Mouse (Mus musculus): Measurements from ENCODE around the gene Upk1b. TPM values are rescaled to one million over a fixed set of nuclear protein-coding genes. Genes with fewer than 3 reads are reported as not detected.
A peak's percentile ranks its signal among the peaks of the same experiment; 100 is the strongest.

The Upk1b gene
- polyA plus RNA-seq, 1 experiment from 2014 or later: 2.6 TPM

DNA sequence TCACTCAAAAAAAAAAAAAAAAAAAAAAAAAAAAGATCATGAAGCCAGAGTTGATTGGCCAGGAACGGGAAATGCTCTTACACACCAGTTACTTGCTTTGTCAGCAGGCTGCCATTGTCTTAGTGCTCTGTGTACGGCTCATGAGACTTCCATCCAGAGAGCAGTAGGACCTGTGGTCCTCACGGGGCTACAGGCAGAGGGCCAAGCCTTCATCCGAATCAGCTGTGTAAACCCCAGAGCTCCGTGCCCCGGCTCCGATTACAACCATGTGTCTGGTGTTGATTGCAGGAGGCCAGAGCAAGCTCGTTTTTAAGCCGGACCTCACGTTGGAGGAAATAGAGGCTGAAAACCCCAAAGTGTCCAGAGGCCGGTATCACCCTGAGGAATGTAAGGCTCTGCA lies 46.5 kb downstream of the Upk1b start:
- no peak for ATAC-seq
- no peaks in the 10 kb centered on the region for H3K27me3 ChIP-seq (ENCODE audit: insufficient read depth, low read length)
- DNase-seq: no peak

DNA sequence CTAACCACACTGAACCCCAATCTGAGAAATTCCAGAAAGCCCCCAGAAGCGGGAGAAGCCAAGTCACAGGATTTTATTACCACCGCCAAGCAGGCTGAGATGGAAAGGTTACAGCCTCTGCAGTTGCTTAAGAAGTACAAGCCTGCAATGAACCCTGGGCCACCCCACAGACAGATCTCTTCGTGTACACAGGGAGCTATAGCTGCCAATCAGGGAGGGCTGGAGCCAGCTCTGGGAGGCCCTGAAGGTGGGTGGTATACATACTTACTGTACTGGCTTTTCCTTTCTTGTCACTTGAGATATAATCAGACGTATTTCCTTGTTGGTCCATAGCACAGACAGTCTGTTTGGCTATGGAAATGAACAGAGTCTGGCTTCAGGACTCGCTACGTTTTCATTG lies 49.3 kb downstream of the Upk1b start:
- 0 out of 2 replicates have a peak, but pooled peaks cover 5% of the 10 kb centered on the region for H3K27me3 ChIP-seq (ENCODE audit: insufficient read depth, low read length)
- no peak overlapping the region for H3K27ac ChIP-seq (ENCODE audit: low read depth)
- H3K36me3 ChIP-seq (replicated peaks; ENCODE audit: insufficient read depth, low read length): no peaks in the 10 kb centered on the region
- no peaks in the 10 kb centered on the region for H3K9me3 ChIP-seq (ENCODE audit: low read length)
- H3K4me2 ChIP-seq (ENCODE audit: low read depth, low read length): no peak overlapping the region
- ATAC-seq (no peak), DNase-seq (peak; percentile 7)
- H3K4me3 ChIP-seq (ENCODE audit: low read depth, low read length): no peak overlapping the region
- no peak overlapping the region for H3K9ac ChIP-seq (replicated peaks)
- TF ChIP-seq EP300 (IDR thresholded peaks at IDR 0.05; ENCODE audit: low read depth) (no peak), CTCF (IDR thresholded peaks at IDR 0.05; ENCODE audit: low read depth) (no peak)
- WGBS (ENCODE audit: insufficient replicate concordance): 67% methylated on average over 6 of the region's 6 CpGs
- H3K4me1 ChIP-seq (ENCODE audit: insufficient read depth): peaks cover 5% of the 10 kb centered on the region; the same call in 1 of the 2 replicates

More for the DNA sequence above, 46.5 kb downstream of the Upk1b start:
- Histone ChIP-seq H3K4me1 (ENCODE audit: insufficient read depth) (peaks cover 5% of the 10 kb centered on the region; the same call in 1 of the 2 replicates), H3K9ac (replicated peaks) (no peak overlapping the region), H3K9me3 (ENCODE audit: low read length) (no peaks in the 10 kb centered on the region), H3K4me2 (ENCODE audit: low read depth, low read length) (peak overlapping the region; percentile 19; the same call in 1 of the 2 replicates), H3K4me3 (ENCODE audit: low read depth, low read length) (no peak overlapping the region), H3K36me3 (replicated peaks; ENCODE audit: insufficient read depth, low read length) (no peaks in the 10 kb centered on the region), H3K27ac (ENCODE audit: low read depth) (no peak overlapping the region)
- no peak for TF ChIP-seq CTCF (IDR thresholded peaks at IDR 0.05; ENCODE audit: low read depth)
- TF ChIP-seq EP300 (IDR thresholded peaks at IDR 0.05; ENCODE audit: low read depth): no peak
- WGBS (ENCODE audit: insufficient replicate concordance): 74% methylated on average over 11 of the region's 11 CpGs

DNA sequence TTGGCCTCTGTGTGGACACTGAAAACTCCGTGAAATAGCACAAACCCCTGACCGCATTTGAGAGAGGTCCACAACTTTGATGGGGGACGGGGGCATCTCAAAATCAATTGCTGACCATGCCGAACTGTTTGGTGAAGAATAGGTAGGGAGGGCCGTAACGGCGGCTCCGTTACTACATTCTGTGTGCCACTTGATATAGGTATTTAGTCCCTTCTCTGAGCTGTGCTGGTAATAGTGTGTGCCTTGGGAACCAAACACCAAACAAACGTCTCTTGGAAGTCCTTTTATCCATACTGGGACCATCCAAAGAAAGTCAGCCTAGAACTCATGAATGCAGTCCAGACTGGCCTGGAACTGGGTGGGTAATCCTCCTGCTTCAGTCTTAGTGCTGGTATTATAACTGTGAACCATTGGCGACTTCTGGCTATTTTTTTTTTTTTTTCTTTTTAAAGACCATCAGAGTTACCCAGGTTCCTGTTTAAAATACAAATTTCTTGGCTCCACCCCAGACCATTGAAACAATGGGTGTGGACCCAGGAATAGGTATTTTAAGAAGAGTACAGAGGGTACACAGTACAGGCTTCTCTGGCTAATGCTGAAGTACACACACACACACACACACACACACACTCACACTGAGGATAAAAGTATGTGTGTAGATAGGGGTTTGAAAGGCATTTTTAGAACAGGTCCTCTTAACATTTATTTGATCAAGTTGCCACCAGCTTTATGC lies 56.0 kb downstream of the Upk1b start:
- Histone ChIP-seq H3K4me3 (ENCODE audit: low read depth, low read length) (no peak overlapping the region), H3K9me3 (ENCODE audit: low read length) (no peaks in the 10 kb centered on the region), H3K9ac (replicated peaks) (no peak overlapping the region), H3K4me1 (ENCODE audit: insufficient read depth) (no peaks in the 10 kb centered on the region), H3K27me3 (ENCODE audit: insufficient read depth, low read length) (peaks cover 22% of the 10 kb centered on the region), H3K36me3 (replicated peaks; ENCODE audit: insufficient read depth, low read length) (no peaks in the 10 kb centered on the region), H3K27ac (ENCODE audit: low read depth) (no peak overlapping the region), H3K4me2 (ENCODE audit: low read depth, low read length) (no peak overlapping the region)
- TF ChIP-seq EP300 (IDR thresholded peaks at IDR 0.05; ENCODE audit: low read depth): no peak
- no peak for TF ChIP-seq CTCF (IDR thresholded peaks at IDR 0.05; ENCODE audit: low read depth)
- ATAC-seq (no peak), DNase-seq (peak; percentile 5)
- 77% methylated on average over 10 of the region's 10 CpGs for WGBS (ENCODE audit: insufficient replicate concordance)

DNA sequence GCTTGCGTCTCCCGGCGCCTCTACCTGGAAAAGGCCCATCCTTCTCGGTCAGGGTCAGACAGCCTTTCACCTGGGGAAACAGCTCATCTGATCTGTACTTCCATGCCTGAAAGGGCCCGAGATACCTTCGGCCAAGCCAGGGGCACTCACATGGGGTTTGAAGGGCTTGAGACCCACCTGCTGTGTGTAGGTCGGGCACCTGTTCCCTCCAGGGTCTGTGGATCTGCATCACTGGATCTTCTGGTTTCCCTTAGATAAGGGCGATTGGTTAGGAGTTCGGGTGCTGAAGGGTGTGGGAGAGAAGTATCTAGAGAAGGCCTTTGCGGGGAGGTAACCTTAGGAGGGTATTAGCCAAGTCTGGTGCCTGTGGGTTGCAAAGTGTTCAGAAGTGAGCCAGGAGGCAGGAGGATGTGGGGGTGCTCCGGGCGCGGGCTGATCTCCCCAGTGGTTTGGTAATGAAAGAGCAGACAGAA lies 57.4 kb downstream of the Upk1b start:
- peak overlapping the region; percentile 80 for H3K4me2 ChIP-seq (ENCODE audit: low read depth, low read length)

DNA sequence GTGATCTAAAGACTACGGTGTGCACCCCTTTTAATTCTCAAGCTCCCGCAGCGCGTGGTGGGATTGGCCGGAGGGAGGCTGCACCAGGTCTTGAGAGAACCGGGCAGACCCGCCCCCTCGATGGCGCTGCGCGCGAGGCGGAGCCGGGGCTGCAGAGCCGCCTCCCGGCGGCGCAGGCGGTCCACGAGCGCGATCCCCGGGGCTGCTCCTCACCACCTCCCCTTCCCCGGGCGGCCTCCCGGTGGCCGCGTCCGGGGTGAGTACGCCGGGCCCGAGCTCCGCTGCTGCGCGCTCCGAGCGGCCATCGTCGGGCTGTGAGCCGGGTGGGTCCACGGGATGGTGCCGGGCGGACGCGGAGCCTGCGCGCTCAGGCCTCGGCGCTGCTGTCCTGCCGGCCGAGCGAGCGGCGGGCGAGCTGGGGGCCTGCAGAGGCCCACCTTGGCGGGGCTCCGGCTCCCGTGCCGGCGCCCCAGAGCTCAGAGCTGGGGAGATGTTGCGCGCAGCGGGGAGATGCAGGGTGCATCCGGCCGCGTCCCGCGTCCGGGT lies 57.9 kb downstream of the Upk1b start, which contains the start of gene B4galt4:
B4galt4 (plus strand) TSS at position 152 of the 546 bp plus-strand sequence.
- no peaks in the 10 kb centered on the region for H3K36me3 ChIP-seq (replicated peaks; ENCODE audit: insufficient read depth, low read length)
- no peaks in the 10 kb centered on the region for H3K9me3 ChIP-seq (ENCODE audit: low read length)
- no peaks in the 10 kb centered on the region for H3K4me1 ChIP-seq (ENCODE audit: insufficient read depth)
- peak; percentile 29; the same call in 1 of the 2 replicates for ATAC-seq
- TF ChIP-seq CTCF (IDR thresholded peaks at IDR 0.05; ENCODE audit: low read depth) (0 out of 2 replicates have a peak, but pooled peaks have one; percentile 5), EP300 (IDR thresholded peaks at IDR 0.05; ENCODE audit: low read depth) (no peak)
- H3K9ac ChIP-seq (replicated peaks): peak within 1 kb of the TSS; percentile 31
- H3K4me3 ChIP-seq (ENCODE audit: low read depth, low read length): peak within 1 kb of the TSS; percentile 63
- under 1% methylated on average over 50 of the region's 69 CpGs for WGBS (ENCODE audit: insufficient replicate concordance)
- H3K27me3 ChIP-seq (ENCODE audit: insufficient read depth, low read length): peaks cover 20% of the 10 kb centered on the region
- H3K27ac ChIP-seq (ENCODE audit: low read depth): no peak within 1 kb of the TSS; the same call in 1 of the 2 replicates
- peak; percentile 55 for DNase-seq
- peak within 1 kb of the TSS; percentile 80 for H3K4me2 ChIP-seq (ENCODE audit: low read depth, low read length)

More for the DNA sequence above, 57.4 kb downstream of the Upk1b start:
- no peak for TF ChIP-seq CTCF (IDR thresholded peaks at IDR 0.05; ENCODE audit: low read depth)
- no peak for TF ChIP-seq EP300 (IDR thresholded peaks at IDR 0.05; ENCODE audit: low read depth)
- peaks cover 20% of the 10 kb centered on the region for H3K27me3 ChIP-seq (ENCODE audit: insufficient read depth, low read length)
- H3K4me1 ChIP-seq (ENCODE audit: insufficient read depth): no peaks in the 10 kb centered on the region
- ATAC-seq (no peak; the same call in 1 of the 2 replicates), DNase-seq (peak; percentile 19)
- peak overlapping the region; percentile 63 for H3K4me3 ChIP-seq (ENCODE audit: low read depth, low read length)
- H3K27ac ChIP-seq (ENCODE audit: low read depth): no peak overlapping the region; the same call in 1 of the 2 replicates
- peak overlapping the region; percentile 31; the same call in 1 of the 2 replicates for H3K9ac ChIP-seq (replicated peaks)
- under 1% methylated on average over 13 of the region's 13 CpGs for WGBS (ENCODE audit: insufficient replicate concordance)
- no peaks in the 10 kb centered on the region for H3K9me3 ChIP-seq (ENCODE audit: low read length)
- no peaks in the 10 kb centered on the region for H3K36me3 ChIP-seq (replicated peaks; ENCODE audit: insufficient read depth, low read length)

Data from liver, postnatal 0 days (tissue).